Mouse (Mus musculus) embryonic facial prominence, embryonic 12.5 days (tissue): ENCODE measurements around the gene Cdhr4. TPM values are rescaled to one million over a fixed set of nuclear protein-coding genes. Genes with fewer than 3 reads are reported as not detected.
"Not testable (repeated sequence)": the region's sequence is repeated elsewhere in the genome, so short reads cannot be mapped to it uniquely, and the experiment has no call there.

Experiments used
- ATAC-seq: fragments of 200-750 bp; cut with Nextera tagmentation; 2 replicates; pipeline ENCODE4 v1.8.0; 2017; ENCODE audit not compliant: insufficient number of reproducible peaks, insufficient read depth, low FRiP score, low TSS enrichment
- H3K27ac ChIP-seq: fragments of 300-500 bp; sonication (generic); 2 replicates; pipeline ENCODE4 v1.5.1; 2016; ENCODE audit warnings: mild to moderate bottlenecking
- H3K27me3 ChIP-seq: fragments of 300-500 bp; sonication (generic); 2 replicates; pipeline ENCODE4 v1.6.1; 2016; ENCODE audit warnings: mild to moderate bottlenecking, moderate library complexity
- H3K36me3 ChIP-seq: fragments of 300-500 bp; sonication (generic); 2 replicates; pipeline ENCODE4 v1.6.1; 2016; ENCODE audit warnings: mild to moderate bottlenecking
- H3K4me1 ChIP-seq: fragments of 300-500 bp; sonication (generic); 2 replicates; pipeline ENCODE4 v1.6.1; 2016
- H3K4me2 ChIP-seq: fragments of 300-500 bp; sonication (generic); replicated peaks from 2 replicates; pipeline ENCODE4 v1.6.1; 2016; ENCODE audit warnings: mild to moderate bottlenecking, moderate library complexity
- H3K4me3 ChIP-seq: fragments of 300-500 bp; sonication (generic); 2 replicates; pipeline ENCODE4 v1.5.1; 2016; ENCODE audit warnings: mild to moderate bottlenecking
- H3K9ac ChIP-seq: fragments of 300-500 bp; sonication (generic); 2 replicates; pipeline ENCODE4 v1.6.1; 2016; ENCODE audit warnings: mild to moderate bottlenecking, moderate library complexity
- H3K9me3 ChIP-seq: fragments of 300-500 bp; sonication (generic); 2 replicates; pipeline ENCODE4 v1.6.1; 2016; ENCODE audit warnings: mild to moderate bottlenecking, moderate library complexity
- WGBS: fragments of 180-500 bp; shearing (Covaris S2); methylation state at CpG from one replicate; pipeline ENCODE4 v1.1.7; 2016; 5-methylcytosine and 5-hydroxymethylcytosine counted together
- polyA plus RNA-seq: library from polyadenylated mRNA; unstranded; fragments of >200 nt; fragmentation: Nextera tagmentation; extraction: Ambion mirVana; gene quantifications from 2 replicates; pipeline ENCODE4 v1.2.1, GENCODE M21; 2016

The Cdhr4 gene
- polyA plus RNA-seq, 1 experiment from 2014 or later, result 14.6 TPM

- no peaks in the 10 kb centered on the region for H3K36me3 ChIP-seq
- H3K4me3 ChIP-seq, result no peak overlapping the region
- no peak for ATAC-seq
- H3K9ac ChIP-seq, result no peak overlapping the region
- 0 out of 2 replicates have a peak overlapping the region, but pooled peaks have one; percentile 17 for H3K27ac ChIP-seq
- no peaks in the 10 kb centered on the region for H3K4me1 ChIP-seq
- H3K9me3 ChIP-seq, result no peaks in the 10 kb centered on the region
- 68% methylated on average over 2 of the region's 2 CpGs for WGBS
- no peak overlapping the region for H3K4me2 ChIP-seq
- H3K27me3 ChIP-seq, result no peaks in the 10 kb centered on the region
Observed at GRCm38 (mm10) chr9:107994464-107994863, 2.2 kb downstream of the Cdhr4 start.

GRCm38 (mm10) chr9:107995513-107995912, 3.2 kb downstream of the Cdhr4 start:
- Histone ChIP-seq H3K4me1 (no peaks in the 10 kb centered on the region), H3K4me2 (no peak overlapping the region), H3K36me3 (no peaks in the 10 kb centered on the region), H3K27me3 (no peaks in the 10 kb centered on the region), H3K9ac (no peak overlapping the region), H3K4me3 (no peak overlapping the region), H3K27ac (no peak overlapping the region), H3K9me3 (no peaks in the 10 kb centered on the region)
- 94% methylated on average over 21 of the region's 21 CpGs for WGBS
- ATAC-seq, result no peak

DNA sequence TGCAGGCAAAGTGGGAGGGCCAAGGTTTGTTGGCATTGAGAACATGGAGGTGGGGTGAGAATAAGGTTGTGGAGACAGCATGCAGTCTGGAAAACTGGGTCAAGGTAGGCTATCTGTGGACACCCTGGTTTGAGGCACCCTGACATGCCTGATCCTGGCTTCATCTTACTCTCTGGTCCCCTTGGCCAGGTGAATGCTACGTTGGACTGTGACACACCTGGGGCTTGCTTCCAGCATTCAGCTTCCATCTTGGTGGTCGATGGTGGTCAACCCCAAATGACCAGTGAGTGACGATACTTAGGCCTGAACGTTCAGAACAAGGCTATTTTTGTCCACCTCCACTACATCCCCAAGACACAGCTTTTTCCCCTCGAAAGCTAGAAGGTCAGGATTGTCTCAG, 3.8 kb downstream of the Cdhr4 start, which contains the start of gene Gm20662:
TSS of gene Gm20662 (plus strand) at position 301 of the 400 bp plus-strand sequence.
- Histone ChIP-seq H3K27me3 (no peaks in the 10 kb centered on the region), H3K4me1 (no peaks in the 10 kb centered on the region), H3K9me3 (no peaks in the 10 kb centered on the region), H3K27ac (no peak within 1 kb of the TSS), H3K4me2 (no peak within 1 kb of the TSS), H3K4me3 (no peak within 1 kb of the TSS), H3K9ac (no peak within 1 kb of the TSS), H3K36me3 (no peaks in the 10 kb centered on the region)
- WGBS, result 94% methylated on average over 5 of the region's 5 CpGs
- ATAC-seq, result no peak

GRCm38 (mm10) chr9:108001922-108002770, 9.8 kb downstream of the Cdhr4 start, which contains the start of gene Ip6k1:
TSS of gene Ip6k1 (plus strand) at chr9:108002501.
- Histone ChIP-seq H3K9ac (peak within 1 kb of the TSS; percentile 90), H3K4me2 (peak within 1 kb of the TSS; percentile 84), H3K36me3 (no peaks in the 10 kb centered on the region), H3K9me3 (no peaks in the 10 kb centered on the region), H3K27me3 (no peaks in the 10 kb centered on the region), H3K4me1 (peaks cover 20% of the 10 kb centered on the region), H3K27ac (peak within 1 kb of the TSS; percentile 94), H3K4me3 (peak within 1 kb of the TSS; percentile 82)
- ATAC-seq, result peak; percentile 98
- under 1% methylated on average over 51 of the region's 51 CpGs for WGBS

- whole genome bisulfite sequencing, result under 1% methylated on average over 50 of the region's 50 CpGs
- peak; percentile 45 for ATAC-seq
- Histone ChIP-seq H3K4me2 (peak overlapping the region; percentile 84), H3K36me3 (no peaks in the 10 kb centered on the region), H3K9ac (peak overlapping the region; percentile 90), H3K4me1 (peaks cover 20% of the 10 kb centered on the region), H3K4me3 (peak overlapping the region; percentile 82), H3K9me3 (no peaks in the 10 kb centered on the region), H3K27ac (peak overlapping the region; percentile 94), H3K27me3 (no peaks in the 10 kb centered on the region)
Observed at GRCm38 (mm10) chr9:108002778-108003530, 10.7 kb downstream of the Cdhr4 start.

- H3K27ac ChIP-seq, result peak overlapping the region; percentile 94
- WGBS, result 10% methylated on average over 8 of the region's 8 CpGs
Observed at GRCm38 (mm10) chr9:108003531-108003890, 11.2 kb downstream of the Cdhr4 start.

GRCm38 (mm10) chr9:108008041-108008440, 15.7 kb downstream of the Cdhr4 start:
- no peaks in the 10 kb centered on the region for H3K9me3 ChIP-seq
- H3K27me3 ChIP-seq, result no peaks in the 10 kb centered on the region
- H3K27ac ChIP-seq, result no peak overlapping the region
- peaks cover 7% of the 10 kb centered on the region for H3K36me3 ChIP-seq
- no peak for ATAC-seq
- WGBS, result 88% methylated on average over 5 of the region's 5 CpGs
- H3K4me3 ChIP-seq, result no peak overlapping the region
- no peak overlapping the region for H3K4me2 ChIP-seq
- no peak overlapping the region for H3K9ac ChIP-seq
- peaks cover 18% of the 10 kb centered on the region for H3K4me1 ChIP-seq

More at GRCm38 (mm10) chr9:108003531-108003890, 11.2 kb downstream of the Cdhr4 start:
- no peaks in the 10 kb centered on the region for H3K36me3 ChIP-seq
- H3K4me3 ChIP-seq, result peak overlapping the region; percentile 82
- peaks cover 20% of the 10 kb centered on the region for H3K4me1 ChIP-seq
- no peaks in the 10 kb centered on the region for H3K9me3 ChIP-seq
- peak overlapping the region; percentile 84 for H3K4me2 ChIP-seq
- ATAC-seq, result no peak
- no peaks in the 10 kb centered on the region for H3K27me3 ChIP-seq
- H3K9ac ChIP-seq, result peak overlapping the region; percentile 90

DNA sequence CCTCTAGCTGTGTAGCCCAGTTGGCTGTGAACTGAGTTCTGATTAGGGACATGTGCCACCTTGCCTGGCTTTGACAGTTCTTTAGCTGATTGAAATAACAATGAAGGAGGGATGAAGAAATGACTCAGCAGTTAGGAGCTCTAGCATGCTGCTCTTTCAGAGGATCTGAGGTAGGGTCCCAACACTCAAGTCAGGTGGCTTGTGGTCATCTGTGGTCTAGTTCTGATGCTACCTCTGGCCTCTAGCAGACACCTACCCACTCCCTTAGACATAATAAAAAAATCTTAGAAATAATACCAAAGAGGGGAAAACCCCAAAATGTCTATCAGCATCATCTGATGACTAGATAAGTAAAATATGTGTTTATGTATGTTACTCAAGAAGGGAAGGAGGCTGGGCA, 18.1 kb downstream of the Cdhr4 start:
- Histone ChIP-seq H3K36me3 (peaks cover 10% of the 10 kb centered on the region), H3K27ac (no peak overlapping the region), H3K4me2 (no peak overlapping the region), H3K9ac (no peak overlapping the region), H3K4me3 (no peak overlapping the region), H3K9me3 (no peaks in the 10 kb centered on the region), H3K27me3 (no peaks in the 10 kb centered on the region), H3K4me1 (no peaks in the 10 kb centered on the region)
- ATAC-seq, result no peak

DNA sequence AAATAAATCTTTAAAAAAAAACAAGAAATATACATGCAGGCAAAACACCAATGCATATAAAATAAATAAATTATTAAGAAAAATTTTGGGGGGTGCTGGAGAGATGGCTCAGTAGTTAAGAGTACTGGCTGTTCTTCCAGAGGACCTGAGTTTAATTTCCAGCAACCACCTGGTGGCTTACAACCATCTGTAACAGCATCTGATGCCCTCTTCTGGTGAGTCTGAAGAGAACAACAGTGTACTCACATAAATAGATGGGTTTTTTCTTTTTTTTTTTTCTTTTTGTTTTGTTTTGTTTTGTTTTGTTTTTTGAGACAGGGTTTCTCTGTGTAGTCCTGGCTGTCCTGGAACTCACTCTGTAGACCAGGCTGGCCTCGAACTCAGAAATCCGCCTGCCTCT, 21.3 kb downstream of the Cdhr4 start:
- 93% methylated on average over 2 of the region's 2 CpGs for WGBS
- not testable (repeated sequence) for ATAC-seq
- H3K36me3 ChIP-seq, result peaks cover 21% of the 10 kb centered on the region

DNA sequence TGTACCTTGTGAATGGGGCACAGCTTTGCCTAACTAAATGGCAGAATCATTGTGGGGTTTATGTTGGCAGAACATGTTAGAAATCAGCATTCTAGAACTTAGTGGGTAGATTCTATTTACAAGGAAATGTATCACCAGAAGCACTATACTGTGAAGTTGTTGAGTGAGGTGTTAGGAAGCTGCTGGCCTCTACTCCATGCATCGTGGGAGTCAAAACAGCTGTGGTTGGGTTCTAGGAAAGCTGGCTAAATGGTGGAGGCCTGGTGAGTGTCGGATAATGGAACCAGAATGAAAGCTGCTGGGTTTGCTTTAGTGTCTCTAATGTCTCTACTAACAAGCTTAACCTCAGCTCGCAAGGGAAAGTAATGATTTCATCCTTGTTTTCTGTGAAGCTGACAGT, 24.8 kb downstream of the Cdhr4 start:
- no peak for ATAC-seq
- Histone ChIP-seq H3K4me3 (no peak overlapping the region), H3K36me3 (peaks cover 21% of the 10 kb centered on the region), H3K9me3 (no peaks in the 10 kb centered on the region), H3K4me2 (no peak overlapping the region), H3K27ac (no peak overlapping the region), H3K9ac (no peak overlapping the region), H3K27me3 (no peaks in the 10 kb centered on the region), H3K4me1 (no peaks in the 10 kb centered on the region)
- 80% methylated on average over 3 of the region's 3 CpGs for WGBS

More for the DNA sequence above, 21.3 kb downstream of the Cdhr4 start:
- H3K4me3 ChIP-seq, H3K27me3 ChIP-seq, H3K9me3 ChIP-seq, H3K4me2 ChIP-seq, H3K9ac ChIP-seq, H3K4me1 ChIP-seq, H3K27ac ChIP-seq: not testable (repeated sequence)

DNA sequence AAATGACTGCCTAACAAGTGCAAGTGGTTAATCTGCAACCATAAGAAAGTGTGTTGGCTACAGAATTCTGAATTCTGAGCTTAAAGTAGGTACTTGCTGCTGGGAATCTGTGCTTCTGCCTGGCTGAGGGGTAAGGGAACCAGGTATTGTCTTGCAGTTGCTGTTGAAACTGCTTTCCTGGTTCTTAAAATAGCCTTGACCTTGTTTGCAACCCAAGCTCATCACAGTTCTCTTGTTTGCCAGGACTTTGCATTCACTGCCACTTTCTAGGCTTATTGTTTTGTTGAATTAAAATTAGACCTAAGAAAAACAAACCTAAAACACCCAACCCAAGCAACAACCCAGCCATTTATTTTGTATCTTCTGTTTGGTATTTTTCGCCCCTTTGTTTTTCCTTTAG, 28.4 kb downstream of the Cdhr4 start:
- H3K27me3 ChIP-seq, result no peaks in the 10 kb centered on the region
- no peak overlapping the region for H3K9ac ChIP-seq
- WGBS, result 89% methylated on average over 1 of the region's 1 CpGs
- H3K4me2 ChIP-seq, result no peak overlapping the region
- no peaks in the 10 kb centered on the region for H3K9me3 ChIP-seq
- H3K4me3 ChIP-seq, result no peak overlapping the region
- H3K27ac ChIP-seq, result no peak overlapping the region
- H3K4me1 ChIP-seq, result no peaks in the 10 kb centered on the region
- ATAC-seq, result no peak
- H3K36me3 ChIP-seq, result peaks cover 26% of the 10 kb centered on the region

- H3K9me3 ChIP-seq, result no peaks in the 10 kb centered on the region
- no peak overlapping the region for H3K27ac ChIP-seq
- WGBS, result 86% methylated on average over 3 of the region's 3 CpGs
- no peak overlapping the region for H3K9ac ChIP-seq
- ATAC-seq, result no peak
- no peaks in the 10 kb centered on the region for H3K27me3 ChIP-seq
- no peak overlapping the region for H3K4me3 ChIP-seq
- H3K4me1 ChIP-seq, result no peaks in the 10 kb centered on the region
- H3K36me3 ChIP-seq, result peaks cover 39% of the 10 kb centered on the region
- H3K4me2 ChIP-seq, result no peak overlapping the region
Observed at GRCm38 (mm10) chr9:108023216-108023615, 30.9 kb downstream of the Cdhr4 start.
